Mouse (Mus musculus) spleen, adult 2 months (tissue): ENCODE data around the gene Ptprn2.

Source experiments
- CTCF ChIP-seq: fragments of 200-500 bp; IDR thresholded peaks from 2 replicates; pipeline ENCODE4 v1.5.1; 2011; ENCODE audit warnings: mild to moderate bottlenecking, inconsistent platforms; ENCODE audit not compliant: insufficient read depth, insufficient read length, insufficient replicate concordance; ENCODE audit errors: extremely low read depth
- POLR2A ChIP-seq: fragments of 200-500 bp; IDR thresholded peaks from 2 replicates; pipeline ENCODE4 v1.6.1; 2011; ENCODE audit warnings: low read depth, low read length, inconsistent platforms

DNA sequence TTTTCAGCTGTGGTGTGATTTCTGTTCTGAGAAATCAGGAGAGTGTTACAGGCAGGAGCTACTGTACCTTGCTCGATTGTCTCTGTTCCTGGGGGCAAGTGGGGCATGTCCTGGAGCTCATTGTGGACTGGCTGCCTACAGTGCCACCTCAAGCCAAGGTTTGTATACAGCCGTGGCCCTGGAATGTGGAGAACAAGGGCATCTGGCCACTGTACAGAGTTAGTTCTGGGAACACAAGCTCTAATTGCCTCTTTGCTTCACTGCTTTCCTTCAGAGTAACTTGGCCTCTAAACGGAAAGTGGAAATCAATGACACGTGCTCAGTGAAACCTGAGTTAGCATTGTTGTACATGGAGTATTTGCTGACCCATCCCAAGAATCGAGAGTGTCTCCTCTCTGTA is 46.9 kb upstream of the Ptprn2 start:
- TF ChIP-seq CTCF (no peak), POLR2A (no peak)
